Mouse (Mus musculus): ENCODE data around the gene Nt5e.

The Nt5e gene

GRCm38 (mm10) chr9:88380542-88380941 lies 53.5 kb downstream of the Nt5e start:
- DNase-seq (ENCODE audit: low read depth, low spot score), result no peak

GRCm38 (mm10) chr9:88388826-88389225 lies 61.8 kb downstream of the Nt5e start:
- DNase-seq (ENCODE audit: low read depth, low spot score), result no peak

- DNase-seq (ENCODE audit: low read depth, low spot score), result no peak
Measured at GRCm38 (mm10) chr9:88394852-88395251, 67.9 kb downstream of the Nt5e start.

- no peak for DNase-seq (ENCODE audit: low read depth, low spot score)
Measured at GRCm38 (mm10) chr9:88398461-88398860, 71.5 kb downstream of the Nt5e start.

GRCm38 (mm10) chr9:88404088-88404487 lies 77.1 kb downstream of the Nt5e start:
- no peak for DNase-seq (ENCODE audit: low read depth, low spot score)

GRCm38 (mm10) chr9:88404515-88404914 lies 77.5 kb downstream of the Nt5e start:
- no peak for DNase-seq (ENCODE audit: low read depth, low spot score)

- DNase-seq (ENCODE audit: low read depth, low spot score), result no peak
Measured at GRCm38 (mm10) chr9:88409978-88410377, 83.0 kb downstream of the Nt5e start.

- no peak for DNase-seq (ENCODE audit: low read depth, low spot score)
Measured at GRCm38 (mm10) chr9:88416752-88417151, 89.8 kb downstream of the Nt5e start.

Measured in embryo, embryonic 11.5 days (tissue).